Mouse (Mus musculus) neural tube, embryonic 11.5 days (tissue): ENCODE results near the gene Dglucy. TPM values are rescaled to one million over a fixed set of nuclear protein-coding genes. Genes with fewer than 3 reads are reported as not detected.

ENCODE experiments used
- ATAC-seq: fragments of 200-750 bp; cut with Nextera tagmentation; 2 replicates; pipeline ENCODE4 v1.8.0; 2017; ENCODE audit warnings: moderate number of reproducible peaks, mild to moderate bottlenecking, moderate TSS enrichment, moderate library complexity; ENCODE audit not compliant: insufficient read depth, low FRiP score, low TSS enrichment
- DNase-seq: peaks from one replicate; pipeline ENCODE4 v3.0.0-alpha.2; 2015; ENCODE audit warnings: low spot score
- H3K27ac ChIP-seq: fragments of 300-500 bp; sonication (generic); 2 replicates; pipeline ENCODE4 v1.5.1; 2014; ENCODE audit warnings: low read depth, mild to moderate bottlenecking, low read length
- H3K27me3 ChIP-seq: fragments of 300-500 bp; sonication (generic); 2 replicates; pipeline ENCODE4 v1.6.1; 2014; ENCODE audit warnings: mild to moderate bottlenecking, low read length, mixed read lengths; ENCODE audit not compliant: control insufficient read depth, insufficient read depth
- H3K36me3 ChIP-seq: fragments of 300-500 bp; sonication (generic); 2 replicates; pipeline ENCODE4 v1.6.1; 2014; ENCODE audit warnings: mild to moderate bottlenecking, low read length, moderate library complexity, mixed read lengths; ENCODE audit not compliant: control insufficient read depth, insufficient read depth
- H3K4me1 ChIP-seq: fragments of 300-500 bp; sonication (generic); 2 replicates; pipeline ENCODE4 v1.6.1; 2014; ENCODE audit warnings: low read length, mixed read lengths; ENCODE audit not compliant: control insufficient read depth, insufficient read depth
- H3K4me2 ChIP-seq: fragments of 300-500 bp; sonication (generic); 2 replicates; pipeline ENCODE4 v1.6.1; 2014; ENCODE audit warnings: low read depth, mild to moderate bottlenecking, moderate library complexity
- H3K4me3 ChIP-seq: fragments of 300-500 bp; sonication (generic); 2 replicates; pipeline ENCODE4 v1.5.1; 2014; ENCODE audit warnings: low read depth, low read length
- H3K9ac ChIP-seq: fragments of 300-500 bp; sonication (generic); 2 replicates; pipeline ENCODE4 v1.6.1; 2014; ENCODE audit warnings: mild to moderate bottlenecking, low read length
- H3K9me3 ChIP-seq: fragments of 300-500 bp; sonication (generic); 2 replicates; pipeline ENCODE4 v1.6.1; 2016; ENCODE audit warnings: low read length; ENCODE audit not compliant: control insufficient read depth
- WGBS: fragments of 180-500 bp; shearing (Covaris S2); extraction: QIAGEN DNeasy Blood & Tissue Kit; methylation state at CpG from one replicate; pipeline ENCODE4 v1.1.7; 2014; 5-methylcytosine and 5-hydroxymethylcytosine counted together
- polyA plus RNA-seq: library from polyadenylated mRNA; unstranded; fragments of >200 nt; fragmentation: Nextera tagmentation; extraction: Ambion mirVana; gene quantifications from 2 replicates; pipeline ENCODE4 v1.2.1, GENCODE M21; 2014

The Dglucy gene
- polyA plus RNA-seq, 1 experiment from 2014 or later: 0.73 TPM

- Histone ChIP-seq H3K4me3 (no peak overlapping the region), H3K36me3 (no peaks in the 10 kb centered on the region), H3K4me2 (no peak overlapping the region), H3K4me1 (no peaks in the 10 kb centered on the region), H3K9me3 (no peaks in the 10 kb centered on the region), H3K27ac (no peak overlapping the region), H3K27me3 (no peaks in the 10 kb centered on the region), H3K9ac (no peak overlapping the region)
- DNase-seq (no peak), ATAC-seq (no peak)
- WGBS: 55% methylated on average over 3 of the region's 3 CpGs
These were observed 96.7 kb downstream of the Dglucy start for GRCm38 (mm10) chr12:100875553-100875952.

GRCm38 (mm10) chr12:100875960-100876359, 97.1 kb downstream of the Dglucy start:
- no peak overlapping the region for H3K9ac ChIP-seq
- no peak overlapping the region for H3K4me2 ChIP-seq
- no peaks in the 10 kb centered on the region for H3K9me3 ChIP-seq
- ATAC-seq (no peak), DNase-seq (no peak)
- no peaks in the 10 kb centered on the region for H3K27me3 ChIP-seq
- H3K27ac ChIP-seq: no peak overlapping the region
- WGBS: 90% methylated on average over 5 of the region's 6 CpGs
- no peaks in the 10 kb centered on the region for H3K4me1 ChIP-seq
- H3K4me3 ChIP-seq: no peak overlapping the region
- no peaks in the 10 kb centered on the region for H3K36me3 ChIP-seq

GRCm38 (mm10) chr12:100877936-100878335, 99.1 kb downstream of the Dglucy start:
- H3K4me2 ChIP-seq: no peak overlapping the region
- H3K9me3 ChIP-seq: no peaks in the 10 kb centered on the region
- no peak overlapping the region for H3K9ac ChIP-seq
- no peak for DNase-seq
- H3K27me3 ChIP-seq: no peaks in the 10 kb centered on the region
- no peak overlapping the region for H3K27ac ChIP-seq
- no peak for ATAC-seq
- no peaks in the 10 kb centered on the region for H3K36me3 ChIP-seq
- no peak overlapping the region for H3K4me3 ChIP-seq
- no peaks in the 10 kb centered on the region for H3K4me1 ChIP-seq
- 84% methylated on average over 6 of the region's 6 CpGs for WGBS

- DNase-seq (no peak), ATAC-seq (no peak)
- Histone ChIP-seq H3K27ac (no peak overlapping the region), H3K4me1 (no peaks in the 10 kb centered on the region), H3K4me2 (no peak overlapping the region), H3K4me3 (no peak overlapping the region), H3K27me3 (no peaks in the 10 kb centered on the region), H3K36me3 (no peaks in the 10 kb centered on the region), H3K9me3 (no peaks in the 10 kb centered on the region), H3K9ac (no peak overlapping the region)
- 91% methylated on average over 16 of the region's 16 CpGs for WGBS
These were observed 99.7 kb downstream of the Dglucy start for GRCm38 (mm10) chr12:100878556-100878955.

- no peak overlapping the region for H3K27ac ChIP-seq
- no peak overlapping the region for H3K9ac ChIP-seq
- H3K4me2 ChIP-seq: no peak overlapping the region
- no peaks in the 10 kb centered on the region for H3K9me3 ChIP-seq
- H3K4me1 ChIP-seq: no peaks in the 10 kb centered on the region
- no peak for ATAC-seq
- H3K4me3 ChIP-seq: no peak overlapping the region
- no peaks in the 10 kb centered on the region for H3K36me3 ChIP-seq
- DNase-seq: no peak
- no peaks in the 10 kb centered on the region for H3K27me3 ChIP-seq
- WGBS: 82% methylated on average over 7 of the region's 7 CpGs
These were observed 104.3 kb downstream of the Dglucy start for GRCm38 (mm10) chr12:100883168-100883567.

GRCm38 (mm10) chr12:100885585-100885984, 106.7 kb downstream of the Dglucy start:
- Histone ChIP-seq H3K27ac (no peak overlapping the region), H3K9ac (no peak overlapping the region), H3K4me1 (no peaks in the 10 kb centered on the region), H3K9me3 (no peaks in the 10 kb centered on the region), H3K4me3 (no peak overlapping the region), H3K4me2 (no peak overlapping the region), H3K36me3 (no peaks in the 10 kb centered on the region), H3K27me3 (no peaks in the 10 kb centered on the region)
- WGBS: 86% methylated on average over 3 of the region's 3 CpGs
- ATAC-seq (no peak), DNase-seq (no peak)

GRCm38 (mm10) chr12:100886877-100887276, 108.0 kb downstream of the Dglucy start:
- H3K4me1 ChIP-seq: no peaks in the 10 kb centered on the region
- H3K9me3 ChIP-seq: no peaks in the 10 kb centered on the region
- no peak overlapping the region for H3K4me2 ChIP-seq
- 88% methylated on average over 4 of the region's 4 CpGs for WGBS
- H3K4me3 ChIP-seq: no peak overlapping the region
- no peaks in the 10 kb centered on the region for H3K27me3 ChIP-seq
- H3K27ac ChIP-seq: no peak overlapping the region
- ATAC-seq (no peak), DNase-seq (no peak)
- H3K9ac ChIP-seq: no peak overlapping the region
- no peaks in the 10 kb centered on the region for H3K36me3 ChIP-seq

- no peak for ATAC-seq
- WGBS: 63% methylated on average over 12 of the region's 12 CpGs
- no peak overlapping the region for H3K9ac ChIP-seq
- no peaks in the 10 kb centered on the region for H3K9me3 ChIP-seq
- no peak for DNase-seq
- H3K4me3 ChIP-seq: no peak overlapping the region
- no peak overlapping the region for H3K27ac ChIP-seq
- H3K4me1 ChIP-seq: no peaks in the 10 kb centered on the region
- no peaks in the 10 kb centered on the region for H3K27me3 ChIP-seq
- H3K4me2 ChIP-seq: no peak overlapping the region
- no peaks in the 10 kb centered on the region for H3K36me3 ChIP-seq
These were observed 109.0 kb downstream of the Dglucy start for GRCm38 (mm10) chr12:100887801-100888258.

GRCm38 (mm10) chr12:100890548-100890947, 111.7 kb downstream of the Dglucy start:
- H3K4me2 ChIP-seq: no peak overlapping the region
- no peaks in the 10 kb centered on the region for H3K36me3 ChIP-seq
- H3K9me3 ChIP-seq: no peaks in the 10 kb centered on the region
- ATAC-seq: no peak
- H3K4me3 ChIP-seq: no peak overlapping the region
- no peak for DNase-seq
- no peaks in the 10 kb centered on the region for H3K4me1 ChIP-seq
- 85% methylated on average over 3 of the region's 3 CpGs for WGBS
- no peak overlapping the region for H3K27ac ChIP-seq
- no peak overlapping the region for H3K9ac ChIP-seq
- no peaks in the 10 kb centered on the region for H3K27me3 ChIP-seq
